Mouse (Mus musculus) gastrocnemius, postnatal 25 days (tissue): Measurements from ENCODE around the gene Gm20708. TPM values are rescaled to one million over a fixed set of nuclear protein-coding genes. Genes with fewer than 3 reads are reported as not detected.

ENCODE experiments used
- total RNA-seq, 2 experiments: library from RNA; stranded (reverse); gene quantifications; 1 replicate in 1 of 2; 2 replicates in 1 of 2; pipeline ENCODE4 v1.2.3; 2021

Gene Gm20708
- total RNA-seq, 2 experiments from 2014 or later = 1.0 to 1.1 TPM

Other genes with a start within 250 kb of the Gm20708 start
- 10 to 100 TPM; 17.2 to 18.2 TPM for gene Tnrc6c, start 155.4 kb upstream of the Gm20708 start, total RNA-seq
- gene Tmc8, start 27.6 kb upstream of the Gm20708 start, total RNA-seq = 1 to 10 TPM in 1 of 2 experiments, under 1 TPM in 1; 0.56 to 1.6 TPM
- gene Tmc6, start 27.5 kb upstream of the Gm20708 start, total RNA-seq = 1 to 10 TPM; 6.8 to 7.8 TPM
- not detected for gene 6030468B19Rik, start 12.0 kb upstream of the Gm20708 start, total RNA-seq
- gene Syngr2, start within 50 bp of the Gm20708 start, total RNA-seq = 100 to 1,000 TPM; 143 to 146 TPM
- 1 to 10 TPM; 1.9 to 3.1 TPM for gene Afmid, start 16.3 kb downstream of the Gm20708 start, total RNA-seq
- 1 to 10 TPM; 2.8 to 4.3 TPM for gene Tk1, start 16.4 kb downstream of the Gm20708 start, total RNA-seq
- under 1 TPM in 1 of 2 experiments, not detected in 1; 0.86 TPM for gene Birc5, start 39.6 kb downstream of the Gm20708 start, total RNA-seq
- gene Tmem235, start 51.1 kb downstream of the Gm20708 start, total RNA-seq = not detected
- 1 to 10 TPM; 4.7 to 6.1 TPM for gene Tha1, start 63.8 kb downstream of the Gm20708 start, total RNA-seq
- gene Socs3, start 160.4 kb downstream of the Gm20708 start, total RNA-seq = 1 to 10 TPM; 4.4 to 6.1 TPM
- 10 to 100 TPM; 18.4 to 18.6 TPM for gene Pgs1, start 176.6 kb downstream of the Gm20708 start, total RNA-seq